Mouse (Mus musculus) olfactory bulb, adult 2 months (tissue): ENCODE measurements around the gene Catsperg2. TPM values are rescaled to one million over a fixed set of nuclear protein-coding genes. Genes with fewer than 3 reads are reported as not detected.
A peak's percentile ranks its signal among the peaks of the same experiment; 100 is the strongest.
"Not testable (repeated sequence)": the region's sequence is repeated elsewhere in the genome, so short reads cannot be mapped to it uniquely, and the experiment has no call there.

Experiments
- H3K27ac ChIP-seq: fragments of 200-500 bp; 2 replicates; pipeline ENCODE4 v1.5.1; 2012; ENCODE audit warnings: low read depth, low read length; ENCODE audit not compliant: insufficient read depth
- H3K4me1 ChIP-seq: fragments of 200-500 bp; 2 replicates; pipeline ENCODE4 v1.6.1; 2012; ENCODE audit warnings: low read length; ENCODE audit not compliant: control insufficient read depth, insufficient read depth
- H3K4me3 ChIP-seq: fragments of 200-500 bp; 2 replicates; pipeline ENCODE4 v1.5.1; 2012; ENCODE audit warnings: mild to moderate bottlenecking, low read depth, low read length, moderate library complexity; ENCODE audit not compliant: insufficient read depth
- CTCF ChIP-seq: fragments of 200-500 bp; IDR thresholded peaks from 2 replicates; pipeline ENCODE4 v1.5.1; 2012; ENCODE audit warnings: low read depth, mild to moderate bottlenecking, low read length, moderate library complexity; ENCODE audit not compliant: insufficient read depth
- POLR2A ChIP-seq: fragments of 200-500 bp; IDR thresholded peaks from 2 replicates; pipeline ENCODE4 v1.6.1; 2012; ENCODE audit warnings: mild to moderate bottlenecking, low read depth, low read length, moderate library complexity; ENCODE audit not compliant: insufficient read depth
- WGBS: fragments of 180-500 bp; shearing (Covaris S2); methylation state at CpG from one replicate; pipeline ENCODE4 v1.1.7; 2018; 5-methylcytosine and 5-hydroxymethylcytosine counted together
- polyA plus RNA-seq: library from polyadenylated mRNA; stranded (reverse); fragments of >200 nt; gene quantifications from 2 replicates; pipeline ENCODE4 v1.2.4, GENCODE M21; 2012; ENCODE audit warnings: low replicate concordance; ENCODE audit not compliant: missing spikeins, insufficient read depth, insufficient read length

Gene Catsperg2
- polyA plus RNA-seq, result not detected in 2 replicates

DNA sequence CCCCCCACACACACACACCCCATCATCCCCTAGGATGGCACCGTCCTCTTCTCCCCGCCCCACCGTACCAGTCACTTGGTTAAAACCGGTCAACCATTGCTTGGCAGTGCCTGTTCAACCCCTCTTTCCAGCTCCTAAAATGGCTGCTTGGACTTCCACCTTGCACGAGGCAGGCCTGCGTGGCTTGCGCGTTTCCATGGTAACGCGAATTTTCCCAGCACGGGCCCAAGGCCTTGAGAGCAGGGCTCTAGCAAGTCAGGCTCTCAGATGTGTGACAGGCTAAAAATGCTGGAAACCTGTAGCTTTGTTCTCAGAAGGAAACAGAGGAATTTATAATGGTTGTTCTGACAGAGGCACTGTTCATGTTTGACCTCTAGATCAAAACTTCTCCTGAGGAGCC, at the start of gene Catsperg2:
Catsperg2 (minus strand) TSS at position 173 of the 400 bp plus-strand sequence.
- H3K4me3 ChIP-seq, H3K27ac ChIP-seq, H3K4me1 ChIP-seq: not testable (repeated sequence)
- WGBS, result 68% methylated on average over 11 of the region's 11 CpGs

- Histone ChIP-seq H3K4me1 (0 out of 2 replicates have a peak, but pooled peaks cover 2% of the 10 kb centered on the region), H3K27ac (no peak overlapping the region), H3K4me3 (no peak overlapping the region)
- WGBS, result 94% methylated on average over 19 of the region's 19 CpGs
- no peak for TF ChIP-seq POLR2A
- no peak for TF ChIP-seq CTCF
Observed at GRCm38 (mm10) chr7:29776568-29776967, 49.7 kb upstream of the Catsperg2 start.

- Histone ChIP-seq H3K4me1 (0 out of 2 replicates have a peak, but pooled peaks cover 2% of the 10 kb centered on the region), H3K27ac (no peak overlapping the region), H3K4me3 (no peak overlapping the region)
- no peak for TF ChIP-seq CTCF
- TF ChIP-seq POLR2A, result no peak
- 83% methylated on average over 3 of the region's 3 CpGs for WGBS
Observed at GRCm38 (mm10) chr7:29774371-29774770, 47.5 kb upstream of the Catsperg2 start.

DNA sequence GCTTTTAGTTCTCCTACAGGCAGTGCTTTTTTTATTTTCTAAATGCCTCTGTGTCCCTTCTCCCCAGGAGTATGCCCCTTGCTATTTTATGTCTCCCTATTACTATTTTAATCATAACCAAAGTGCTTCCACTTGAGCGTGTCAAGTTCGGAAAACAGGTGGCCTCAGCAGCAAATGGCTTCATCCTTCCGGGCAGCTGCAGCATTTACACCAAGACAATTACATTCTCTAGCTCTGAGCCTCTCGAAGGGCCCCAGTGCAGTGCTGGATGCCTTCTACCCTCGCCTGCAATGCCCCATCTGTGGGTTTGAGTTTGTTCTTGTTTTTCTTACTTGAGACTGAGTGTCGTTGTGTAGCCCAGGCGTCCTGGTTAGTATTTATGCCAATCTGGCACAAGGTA, 46.7 kb upstream of the Catsperg2 start:
- no peak overlapping the region for H3K27ac ChIP-seq
- 86% methylated on average over 7 of the region's 7 CpGs for WGBS
- TF ChIP-seq POLR2A (no peak), CTCF (no peak)
- no peak overlapping the region for H3K4me3 ChIP-seq
- H3K4me1 ChIP-seq, result 0 out of 2 replicates have a peak, but pooled peaks cover 2% of the 10 kb centered on the region

DNA sequence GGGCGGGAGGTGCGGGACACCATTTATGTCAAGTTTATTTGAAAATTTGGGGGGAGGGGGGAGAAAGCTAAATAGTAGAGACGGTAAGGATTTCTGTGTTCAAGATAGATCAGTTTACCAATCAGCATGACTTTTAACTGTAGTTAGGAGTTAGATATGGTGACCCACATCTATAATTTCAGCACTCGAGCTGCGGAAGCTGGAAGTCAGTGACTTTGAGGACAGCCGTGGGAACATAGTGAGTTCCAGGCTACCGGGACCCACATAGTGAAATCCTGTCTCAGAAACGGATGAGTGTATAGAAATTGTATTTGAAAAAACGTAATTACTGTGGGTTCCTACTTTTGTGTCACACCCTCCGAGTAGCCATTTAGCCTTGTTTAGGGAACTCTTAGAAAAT, 42.1 kb upstream of the Catsperg2 start:
- 4% methylated on average over 10 of the region's 10 CpGs for WGBS
- H3K4me3 ChIP-seq, result peak overlapping the region; percentile 67
- no peak for TF ChIP-seq POLR2A
- peaks cover 6% of the 10 kb centered on the region; the same call in 1 of the 2 replicates for H3K4me1 ChIP-seq
- H3K27ac ChIP-seq, result no peak overlapping the region

GRCm38 (mm10) chr7:29768090-29768900, 41.5 kb upstream of the Catsperg2 start, which contains the start of gene Zfp84:
Gene Zfp84 (plus strand): TSS chr7:29768552.
- H3K4me3 ChIP-seq, result peak within 1 kb of the TSS; percentile 67
- under 1% methylated on average over 32 of the region's 32 CpGs for WGBS
- TF ChIP-seq CTCF (no peak), POLR2A (no peak)
- H3K27ac ChIP-seq, result peak within 1 kb of the TSS; percentile 94
- peaks cover 4% of the 10 kb centered on the region; the same call in 1 of the 2 replicates for H3K4me1 ChIP-seq

GRCm38 (mm10) chr7:29767058-29767686, 40.3 kb upstream of the Catsperg2 start:
- under 1% methylated on average over 15 of the region's 15 CpGs for WGBS
- no peak for TF ChIP-seq CTCF
- peak; percentile 42; the same call in 1 of the 2 replicates for TF ChIP-seq POLR2A
- Histone ChIP-seq H3K4me3 (peak overlapping the region; percentile 48), H3K27ac (peak overlapping the region; percentile 68), H3K4me1 (peaks cover 4% of the 10 kb centered on the region; the same call in 1 of the 2 replicates)

DNA sequence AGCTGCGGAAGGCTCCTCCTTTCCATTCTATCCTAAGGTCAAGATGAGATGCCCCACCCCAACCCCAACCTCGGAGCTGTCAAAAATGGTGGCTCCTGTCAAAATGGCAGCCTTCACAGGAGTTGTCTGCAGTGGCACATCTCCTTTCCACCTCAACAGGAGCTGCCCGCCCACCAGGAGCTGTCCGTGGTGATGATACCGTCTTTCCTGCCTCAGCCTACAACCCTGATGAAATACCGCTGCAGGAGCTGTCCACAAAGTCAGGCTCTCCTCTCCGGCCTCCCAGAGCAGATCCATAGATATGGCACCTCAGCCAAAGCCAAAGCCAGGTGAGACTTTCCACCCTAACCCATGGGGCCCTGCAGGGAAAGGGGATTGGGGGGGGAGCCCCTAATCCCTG, 37.9 kb upstream of the Catsperg2 start:
- WGBS, result 85% methylated on average over 7 of the region's 7 CpGs
- H3K27ac ChIP-seq, result no peak overlapping the region
- H3K4me1 ChIP-seq, result peaks cover 4% of the 10 kb centered on the region; the same call in 1 of the 2 replicates
- TF ChIP-seq POLR2A, result no peak
- TF ChIP-seq CTCF, result no peak
- no peak overlapping the region for H3K4me3 ChIP-seq

DNA sequence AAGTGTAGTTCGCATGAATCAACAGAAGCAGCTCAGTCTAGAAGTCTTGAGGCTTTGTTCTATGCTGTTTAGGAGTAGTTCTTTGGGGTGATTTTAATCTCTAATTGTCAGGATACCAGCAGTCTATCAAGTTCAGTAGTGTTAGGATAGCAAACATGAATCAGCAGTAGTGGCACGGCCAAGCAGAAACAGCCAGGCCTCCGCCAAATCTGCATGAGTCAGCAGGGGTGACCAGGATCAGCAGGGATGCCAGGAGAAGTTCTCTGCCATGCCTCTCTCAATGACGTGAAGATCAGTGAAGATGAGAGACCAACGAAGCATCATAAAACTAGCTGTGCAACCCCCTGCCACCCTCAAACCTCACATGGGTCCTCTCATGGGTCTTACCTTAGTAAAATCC, 33.6 kb upstream of the Catsperg2 start:
- no peaks in the 10 kb centered on the region for H3K4me1 ChIP-seq
- WGBS, result 85% methylated on average over 5 of the region's 5 CpGs
- TF ChIP-seq CTCF, result no peak
- TF ChIP-seq POLR2A, result no peak
- no peak overlapping the region for H3K27ac ChIP-seq
- H3K4me3 ChIP-seq, result no peak overlapping the region
